Mouse (Mus musculus) kidney, postnatal 0 days (tissue): ENCODE results near the gene Uchl4. TPM values are rescaled to one million over a fixed set of nuclear protein-coding genes. Genes with fewer than 3 reads are reported as not detected.
"Not testable (repeated sequence)": the region's sequence is repeated elsewhere in the genome, so short reads cannot be mapped to it uniquely, and the experiment has no call there.

Experiments
- ATAC-seq: fragments of 200-750 bp; cut with Nextera tagmentation; replicated peaks from 2 replicates; pipeline ENCODE4 v1.8.0; 2017; ENCODE audit warnings: low read depth, moderate number of reproducible peaks, moderate TSS enrichment, moderate library complexity; ENCODE audit not compliant: low FRiP score
- DNase-seq: peaks from one replicate; pipeline ENCODE4 v3.0.0-alpha.2; 2016; ENCODE audit warnings: low spot score
- H3K27ac ChIP-seq: fragments of 300-500 bp; sonication (generic); 2 replicates; pipeline ENCODE4 v1.5.1; 2014; ENCODE audit warnings: mild to moderate bottlenecking
- H3K27me3 ChIP-seq: fragments of 300-500 bp; sonication (generic); 2 replicates; pipeline ENCODE4 v1.6.1; 2014; ENCODE audit warnings: low read length, mixed read lengths; ENCODE audit not compliant: insufficient read depth
- H3K36me3 ChIP-seq: fragments of 300-500 bp; sonication (generic); 2 replicates; pipeline ENCODE4 v1.6.1; 2014; ENCODE audit warnings: low read length, mixed read lengths; ENCODE audit not compliant: insufficient read depth
- H3K4me1 ChIP-seq: fragments of 300-500 bp; sonication (generic); replicated peaks from 2 replicates; pipeline ENCODE4 v1.6.1; 2014; ENCODE audit warnings: antibody characterized with exemption, low read length, mixed read lengths; ENCODE audit not compliant: insufficient read depth
- H3K4me2 ChIP-seq: fragments of 300-500 bp; sonication (generic); 2 replicates; pipeline ENCODE4 v1.6.1; 2014; ENCODE audit warnings: mild to moderate bottlenecking, low read length, moderate library complexity, mixed read lengths
- H3K4me3 ChIP-seq: fragments of 300-500 bp; sonication (generic); replicated peaks from 2 replicates; pipeline ENCODE4 v1.5.1; 2014; ENCODE audit warnings: low read depth, low read length
- H3K9ac ChIP-seq: fragments of 300-500 bp; sonication (generic); 2 replicates; pipeline ENCODE4 v1.6.1; 2014; ENCODE audit warnings: low read depth, low read length
- H3K9me3 ChIP-seq: fragments of 300-500 bp; sonication (generic); replicated peaks from 2 replicates; pipeline ENCODE4 v1.6.1; 2016; ENCODE audit warnings: low read length, inconsistent platforms, mixed read lengths
- CTCF ChIP-seq: IDR thresholded peaks from 2 replicates; pipeline ENCODE4 v1.5.1; 2016; ENCODE audit warnings: antibody characterized with exemption, low read depth, mild to moderate bottlenecking, moderate library complexity
- WGBS: fragments of 180-500 bp; shearing (Covaris S2); extraction: QIAGEN DNeasy Blood & Tissue Kit; methylation state at CpG from one replicate; pipeline ENCODE4 v1.1.7; 2014; 5-methylcytosine and 5-hydroxymethylcytosine counted together
- polyA plus RNA-seq: library from polyadenylated mRNA; unstranded; fragments of >200 nt; fragmentation: Nextera tagmentation; extraction: Ambion mirVana; gene quantifications from 2 replicates; pipeline ENCODE4 v1.2.1, GENCODE M21; 2015

Uchl4 gene
- polyA plus RNA-seq, 1 experiment from 2014 or later, result 1.3 TPM

DNA sequence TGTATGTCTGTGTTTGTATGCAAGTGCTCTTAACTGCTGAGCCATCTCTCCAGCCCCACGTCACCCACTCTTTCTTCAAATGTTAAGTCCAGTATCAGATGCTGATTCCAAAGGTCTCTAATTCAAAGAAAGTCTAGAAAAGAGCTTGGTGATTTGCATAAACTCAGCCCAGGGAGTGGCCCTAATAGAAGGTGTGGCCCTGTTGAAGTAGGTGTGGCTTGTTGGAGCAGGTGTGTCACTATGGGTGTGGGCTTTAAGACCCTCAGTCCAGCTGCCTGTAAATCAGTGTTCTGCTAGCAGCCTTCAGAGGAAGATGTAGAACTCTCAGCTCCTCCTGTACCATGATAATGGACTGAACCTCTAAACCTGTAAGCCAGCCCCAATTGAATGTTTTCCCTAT is 32.2 kb downstream of the Uchl4 start:
- no peak for ATAC-seq
- WGBS, result 92% methylated on average over 1 of the region's 1 CpGs
- no peak for TF ChIP-seq CTCF
- no peak overlapping the region for H3K27ac ChIP-seq
- no peaks in the 10 kb centered on the region for H3K27me3 ChIP-seq
- no peak for DNase-seq
- H3K9me3 ChIP-seq, result no peaks in the 10 kb centered on the region
- no peaks in the 10 kb centered on the region for H3K4me1 ChIP-seq
- no peaks in the 10 kb centered on the region for H3K36me3 ChIP-seq
- H3K4me3 ChIP-seq, result no peak overlapping the region
- no peak overlapping the region for H3K9ac ChIP-seq
- H3K4me2 ChIP-seq, result no peak overlapping the region

DNA sequence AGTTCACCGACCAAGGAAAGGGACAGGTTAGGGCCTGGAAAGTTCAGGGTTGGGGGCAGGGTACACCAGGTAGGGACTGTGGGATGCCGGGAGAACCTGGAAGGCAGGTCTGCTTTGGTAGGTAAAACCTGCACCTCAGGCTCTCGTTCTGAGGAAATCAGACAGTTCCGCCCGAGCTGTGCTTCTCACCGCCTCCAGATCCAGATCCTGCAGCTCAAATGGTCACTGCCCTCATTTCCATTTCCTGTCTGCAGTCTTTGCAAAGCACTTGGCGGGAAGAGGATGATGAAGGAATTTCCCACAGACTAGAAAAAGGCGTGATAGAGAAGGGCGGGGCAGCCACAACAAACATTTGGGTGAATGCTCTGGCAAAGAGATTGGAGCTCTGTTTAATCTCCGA is 33.2 kb downstream of the Uchl4 start:
- DNase-seq (no peak), ATAC-seq (no peak)
- Histone ChIP-seq H3K36me3 (no peaks in the 10 kb centered on the region), H3K4me3 (no peak overlapping the region), H3K9me3 (no peaks in the 10 kb centered on the region), H3K4me2 (no peak overlapping the region), H3K4me1 (no peaks in the 10 kb centered on the region), H3K27me3 (no peaks in the 10 kb centered on the region), H3K27ac (no peak overlapping the region), H3K9ac (no peak overlapping the region)
- TF ChIP-seq CTCF, result no peak
- WGBS, result 75% methylated on average over 10 of the region's 10 CpGs

GRCm38 (mm10) chr9:64268836-64269235 is 33.8 kb downstream of the Uchl4 start:
- not testable (repeated sequence) for H3K4me2 ChIP-seq, H3K9me3 ChIP-seq, H3K4me1 ChIP-seq, H3K27me3 ChIP-seq, H3K36me3 ChIP-seq, H3K27ac ChIP-seq, H3K9ac ChIP-seq, H3K4me3 ChIP-seq, DNase-seq, ATAC-seq
- WGBS, result 92% methylated on average over 8 of the region's 8 CpGs

DNA sequence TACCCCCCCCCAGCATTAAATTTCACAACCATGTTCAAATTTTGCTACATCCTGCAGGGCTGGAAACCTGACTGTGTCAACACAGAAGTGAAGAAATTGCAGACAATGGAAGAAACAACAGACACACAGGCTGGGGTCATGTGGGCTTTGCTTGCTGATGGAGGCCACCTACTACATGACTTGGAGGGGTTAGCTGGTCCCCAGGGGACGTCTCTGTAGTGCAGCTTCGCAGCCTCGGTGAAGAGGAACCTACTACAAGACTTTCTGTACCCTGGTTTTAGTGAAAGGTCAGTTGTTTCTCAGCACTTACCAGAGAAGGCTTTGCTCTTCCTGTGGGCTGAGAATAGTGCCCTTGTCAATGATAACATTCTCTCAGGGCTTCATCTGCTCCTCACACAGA is 36.2 kb downstream of the Uchl4 start:
- Histone ChIP-seq H3K4me3 (no peak overlapping the region), H3K36me3 (no peaks in the 10 kb centered on the region), H3K27me3 (no peaks in the 10 kb centered on the region), H3K9me3 (no peaks in the 10 kb centered on the region), H3K27ac (no peak overlapping the region), H3K9ac (no peak overlapping the region), H3K4me1 (no peaks in the 10 kb centered on the region), H3K4me2 (no peak overlapping the region)
- ATAC-seq (no peak), DNase-seq (no peak)
- TF ChIP-seq CTCF, result no peak
- WGBS, result 52% methylated on average over 3 of the region's 3 CpGs

DNA sequence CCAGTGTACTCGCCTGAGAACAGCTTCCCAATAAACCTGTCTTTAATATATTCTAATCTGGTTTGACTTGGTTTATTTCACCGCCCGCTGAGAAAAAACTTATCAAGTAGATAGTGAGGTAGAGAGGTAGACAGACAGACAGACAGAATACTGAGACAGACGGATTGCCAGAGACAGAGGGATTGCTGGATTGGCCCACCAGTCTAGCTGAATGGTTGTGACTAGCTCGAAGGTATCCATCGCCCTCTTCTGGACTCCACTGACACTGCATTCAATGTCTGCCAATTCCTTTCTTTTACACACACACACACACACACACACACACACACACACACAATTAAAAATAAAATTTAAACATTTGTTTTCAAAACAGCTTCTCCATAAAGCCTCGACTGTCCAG is 37.6 kb downstream of the Uchl4 start:
- WGBS, result 42% methylated on average over 7 of the region's 7 CpGs

DNA sequence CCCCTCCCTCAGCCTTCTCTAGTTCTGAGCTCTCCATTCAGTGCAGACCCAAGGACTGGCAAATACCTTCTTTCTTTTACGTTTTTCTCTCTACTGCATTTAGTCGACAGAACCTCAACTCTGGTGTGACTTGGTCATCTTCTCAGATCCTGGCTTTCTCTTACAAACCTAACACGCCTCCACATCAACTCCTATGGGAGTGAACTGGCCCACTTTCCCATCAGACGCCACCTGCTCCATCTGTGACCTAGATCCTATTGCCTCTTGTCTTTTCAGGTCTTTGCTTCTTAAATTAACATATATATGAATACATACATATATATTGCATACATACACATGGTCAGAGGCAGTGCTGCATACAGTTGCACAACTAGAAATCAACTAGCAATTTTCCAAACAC is 38.8 kb downstream of the Uchl4 start:
- no peak for ATAC-seq
- Histone ChIP-seq H3K27me3 (no peaks in the 10 kb centered on the region), H3K4me1 (no peaks in the 10 kb centered on the region), H3K9me3 (no peaks in the 10 kb centered on the region), H3K4me2 (no peak overlapping the region), H3K36me3 (no peaks in the 10 kb centered on the region), H3K4me3 (no peak overlapping the region), H3K9ac (no peak overlapping the region), H3K27ac (no peak overlapping the region)
- 54% methylated on average over 4 of the region's 4 CpGs for WGBS
- no peak for DNase-seq
- TF ChIP-seq CTCF, result no peak

More for the DNA sequence above, 37.6 kb downstream of the Uchl4 start:
- no peak overlapping the region for H3K27ac ChIP-seq
- H3K4me1 ChIP-seq, result no peaks in the 10 kb centered on the region
- no peak overlapping the region for H3K4me3 ChIP-seq
- TF ChIP-seq CTCF, result peak; percentile 79
- no peaks in the 10 kb centered on the region for H3K27me3 ChIP-seq
- H3K36me3 ChIP-seq, result no peaks in the 10 kb centered on the region
- ATAC-seq (no peak), DNase-seq (peak; percentile 74)
- no peaks in the 10 kb centered on the region for H3K9me3 ChIP-seq
- H3K4me2 ChIP-seq, result no peak overlapping the region
- H3K9ac ChIP-seq, result no peak overlapping the region

GRCm38 (mm10) chr9:64274291-64274690 is 39.3 kb downstream of the Uchl4 start:
- H3K4me1 ChIP-seq, result no peaks in the 10 kb centered on the region
- no peak overlapping the region for H3K9ac ChIP-seq
- no peak overlapping the region for H3K27ac ChIP-seq
- H3K4me3 ChIP-seq, result no peak overlapping the region
- no peak for TF ChIP-seq CTCF
- WGBS, result 80% methylated on average over 4 of the region's 4 CpGs
- ATAC-seq (no peak), DNase-seq (no peak)
- H3K36me3 ChIP-seq, result no peaks in the 10 kb centered on the region
- H3K27me3 ChIP-seq, result no peaks in the 10 kb centered on the region
- no peak overlapping the region for H3K4me2 ChIP-seq
- H3K9me3 ChIP-seq, result no peaks in the 10 kb centered on the region
